Mouse (Mus musculus) left cerebral cortex, postnatal 10 days (tissue): ENCODE measurements at regions not wholly inside any gene's neighbourhood (a gene's known extent, or its start where the extent isn't known, plus 50 kb on each side); places are given as distances from the start of the nearest gene placed in this dataset.

Experiments used
- DNase-seq, 2 experiments: peaks; one replicate each; pipeline ENCODE4 v3.0.0; 2021 to 2022; ENCODE audit warnings: low spot score in 2 of 2, mixed read lengths in 1 of 2; ENCODE audit errors: extremely low spot score in 1 of 2
- intact Hi-C: fragments of 180-260 bp; cut with DNase I; formaldehyde crosslinking; loops from one replicate; pipeline ENCODE4 v1.15.1; 2025

DNA sequence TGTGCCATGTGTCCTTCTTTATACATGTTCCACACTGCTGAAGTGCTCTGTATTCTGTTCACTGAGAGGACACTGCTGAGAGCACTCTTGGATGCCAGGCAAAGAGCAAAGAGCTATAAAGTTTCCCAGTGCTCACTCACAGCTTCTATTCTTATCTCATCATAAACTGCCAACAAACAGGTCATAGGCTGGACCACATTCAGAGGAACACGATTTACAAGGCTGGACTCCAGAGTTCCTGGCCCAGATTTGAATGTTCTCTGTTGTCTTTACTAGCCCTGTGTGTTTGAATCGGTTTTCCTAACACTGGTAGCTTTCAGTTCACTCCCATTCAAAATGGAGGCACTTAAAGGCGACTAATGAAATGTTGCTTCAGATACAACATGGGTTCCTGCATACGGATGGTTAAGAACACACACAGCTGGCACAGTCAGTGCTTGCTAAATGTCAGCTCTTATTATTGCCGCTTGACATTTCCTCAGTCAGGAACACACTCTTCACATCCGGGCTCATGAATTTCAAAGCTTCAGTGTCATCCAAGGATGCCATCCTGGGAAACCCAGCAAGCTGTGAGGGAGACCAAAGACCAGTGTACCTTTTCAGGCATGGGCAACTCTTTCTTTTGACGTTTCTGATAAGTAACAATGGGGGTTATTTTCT, 1203.8 kb downstream of the Gsdmc2 start:
- intact Hi-C loops, result no loop called here
- no peak for DNase-seq

DNA sequence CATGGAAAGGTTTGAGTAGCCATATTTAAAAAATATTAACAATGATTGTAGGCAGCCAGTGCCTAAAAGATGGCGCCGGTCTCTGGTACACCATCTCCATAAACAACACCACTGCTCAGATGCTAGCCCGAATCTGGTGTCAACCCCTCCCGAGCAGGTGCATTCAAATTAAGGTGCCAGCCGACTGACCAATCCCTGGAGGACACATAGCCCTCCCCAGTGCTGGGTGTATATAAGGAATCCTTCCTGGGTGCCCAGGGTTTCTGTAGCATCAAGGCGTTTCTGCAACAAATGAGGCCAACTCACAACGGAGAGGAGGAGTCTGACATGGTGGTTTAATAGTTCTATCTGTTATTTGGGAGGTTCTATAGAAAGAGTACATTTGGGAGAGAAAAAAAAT, 1219.6 kb downstream of the Gsdmc2 start:
- no peak for DNase-seq
- intact Hi-C loops, result no loop called here

DNA sequence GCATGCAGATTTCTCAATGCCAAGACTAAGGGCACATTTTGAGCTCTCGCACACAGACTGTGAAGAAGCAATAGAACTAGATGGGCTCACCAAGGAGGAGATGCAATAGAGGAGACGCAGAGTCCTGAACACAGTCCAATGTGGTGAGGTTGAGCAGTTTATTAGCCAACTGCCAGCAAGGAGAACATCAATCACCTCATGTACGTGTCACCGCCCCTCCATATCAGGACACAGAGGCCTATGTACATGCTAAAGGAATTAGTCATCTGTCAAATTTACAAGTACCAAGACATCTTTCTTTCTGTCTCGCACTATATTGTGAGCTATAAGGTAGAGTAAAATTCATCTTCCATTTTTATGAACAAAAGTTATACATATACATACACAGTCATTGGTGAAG, 1228.9 kb downstream of the Gsdmc2 start:
- DNase-seq, result no peak
- intact Hi-C loops, result no loop called here

DNA sequence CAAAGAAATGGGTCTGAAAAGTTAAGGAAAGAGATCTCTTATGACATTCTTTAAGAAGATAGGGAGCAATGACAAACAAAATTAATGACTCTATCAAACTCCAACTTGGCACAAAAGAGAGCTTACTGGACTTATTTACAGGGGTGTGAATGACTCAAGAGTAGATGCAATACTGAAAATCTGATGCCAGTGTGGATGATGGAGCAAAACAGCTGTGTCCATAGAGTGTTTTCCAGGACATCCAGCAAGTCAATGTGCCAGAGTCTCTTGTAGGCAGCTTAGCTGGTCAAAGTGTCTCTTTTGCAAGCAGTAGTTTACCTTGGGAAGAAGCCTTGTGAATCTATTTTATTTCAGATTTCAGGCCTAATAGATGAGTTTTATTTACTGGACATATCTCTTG, 1248.2 kb downstream of the Gsdmc2 start:
- intact Hi-C loops, result no loop called here
- no peak for DNase-seq

DNA sequence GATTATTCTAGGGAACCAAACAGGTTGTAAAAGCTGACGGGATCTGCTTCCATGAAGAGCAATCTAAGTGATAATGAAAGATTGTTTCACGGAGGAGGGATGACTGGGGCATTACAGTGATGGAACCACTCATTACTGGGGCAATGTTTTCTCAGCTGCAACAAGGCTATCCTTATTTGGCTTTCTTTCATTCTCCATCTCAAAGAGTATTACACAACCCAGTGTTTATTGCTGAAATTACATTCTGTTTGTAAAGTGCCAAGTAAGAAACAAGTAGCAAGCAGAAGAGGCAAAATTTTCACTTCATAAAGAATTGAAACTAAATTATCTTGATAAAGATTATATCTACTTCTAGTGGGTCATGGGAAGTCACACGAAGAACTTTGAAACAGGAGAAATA, 1256.4 kb downstream of the Gsdmc2 start:
- intact Hi-C loops, result no loop called here
- no peak for DNase-seq

DNA sequence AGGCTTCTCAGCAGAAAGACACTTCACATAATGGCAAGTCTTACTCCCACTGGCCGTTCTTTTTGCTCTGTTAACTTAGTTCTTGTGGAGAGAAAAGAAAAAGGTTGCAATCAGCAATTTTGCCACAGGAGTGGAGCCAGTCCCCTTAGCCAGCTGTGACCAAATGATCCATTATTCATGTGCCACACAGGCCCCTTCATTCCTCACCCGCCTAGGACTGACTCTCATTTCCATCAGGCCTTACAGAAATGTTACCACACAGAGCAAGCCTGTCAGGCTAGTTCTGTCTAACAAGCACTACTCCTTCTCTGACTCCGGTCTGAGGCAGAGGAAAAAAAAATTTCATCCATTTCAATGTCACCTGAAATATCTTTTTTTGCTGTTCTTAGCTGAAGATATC, 1266.2 kb downstream of the Gsdmc2 start:
- DNase-seq, result no peak
- intact Hi-C loops, result no loop called here

DNA sequence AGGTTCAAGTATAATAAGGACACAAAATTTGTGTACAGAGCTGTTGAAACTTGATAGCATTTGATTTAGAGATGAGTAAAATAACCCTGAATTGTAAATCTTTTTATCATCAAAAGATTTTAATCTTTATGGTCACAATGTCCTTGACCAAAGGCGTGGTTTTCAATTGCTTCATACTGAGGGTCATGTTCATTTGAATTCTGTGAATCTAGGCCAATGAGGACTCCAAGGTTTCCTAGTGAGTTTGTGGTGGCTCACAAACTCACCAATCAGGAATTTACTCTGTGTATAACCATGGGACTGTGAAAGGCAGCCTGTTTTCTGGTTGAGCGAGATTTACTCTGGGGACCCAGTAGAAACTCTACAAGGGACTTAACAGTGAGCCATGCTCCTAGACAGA, 1269.2 kb downstream of the Gsdmc2 start:
- no peak for DNase-seq
- intact Hi-C loops, result no loop called here

DNA sequence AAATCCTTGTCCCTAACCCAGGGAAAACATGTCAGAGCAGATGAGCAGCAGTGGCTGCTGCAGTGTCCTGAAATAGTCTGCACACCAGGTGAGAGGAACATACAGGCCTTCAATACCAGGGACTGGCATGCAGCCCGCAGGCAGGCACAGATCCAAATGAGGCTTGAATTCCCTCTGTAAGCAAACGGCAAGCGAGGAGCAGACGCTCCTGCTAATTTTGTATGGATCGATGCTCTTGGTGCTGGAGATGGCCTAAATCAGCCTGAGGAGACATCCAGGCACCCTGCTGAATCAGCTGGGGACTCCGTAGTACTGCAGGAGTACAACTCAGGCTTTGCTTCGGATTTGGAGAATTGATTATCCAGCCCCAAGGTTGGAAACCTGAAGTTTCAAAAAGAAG, 1273.2 kb downstream of the Gsdmc2 start:
- intact Hi-C loops, result no loop called here
- peak; percentile 11 to 26 for DNase-seq

DNA sequence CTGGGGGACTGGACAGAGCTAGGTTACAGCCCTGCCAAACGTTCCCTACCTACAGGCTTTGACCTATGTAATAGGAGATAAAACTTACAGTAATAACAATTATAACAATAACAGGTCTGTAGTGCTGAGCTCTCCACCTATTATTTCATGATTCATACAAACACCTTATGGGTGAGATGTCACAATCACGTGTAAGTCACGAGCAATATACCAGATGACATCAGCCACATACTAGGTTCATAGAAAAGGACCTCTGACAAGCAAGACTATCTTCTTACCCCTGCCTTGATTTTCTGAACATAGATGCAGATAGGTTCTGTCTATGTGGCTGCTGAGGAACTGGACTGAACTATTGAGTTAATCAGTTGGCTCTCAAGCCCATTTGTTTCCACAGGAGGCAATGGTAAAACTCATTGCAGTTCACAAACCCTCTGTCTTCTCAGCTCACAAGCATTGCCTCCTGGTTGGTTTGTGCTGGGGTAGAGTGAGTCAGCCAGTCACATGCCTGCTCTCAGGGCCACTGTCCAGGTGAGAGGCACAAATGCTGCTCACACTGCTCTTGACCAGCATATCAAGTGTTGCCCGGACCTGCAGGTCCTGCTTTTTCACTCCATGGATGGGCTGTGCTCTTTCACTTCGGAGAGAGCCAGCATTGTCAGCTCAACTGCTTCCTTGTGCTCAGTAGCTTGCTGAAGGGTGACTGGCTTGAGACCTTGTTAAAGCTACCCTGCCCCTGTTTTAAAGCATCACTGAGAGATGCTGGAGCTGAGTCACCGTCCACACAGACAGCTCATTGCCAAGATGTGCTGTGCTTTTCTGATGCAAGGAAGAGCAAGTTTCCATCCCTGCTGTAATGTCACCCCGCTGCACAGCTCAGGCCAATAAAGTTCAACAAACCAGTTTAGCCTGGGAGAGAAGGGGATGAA, 1275.9 kb downstream of the Gsdmc2 start:
- no peak for DNase-seq
- intact Hi-C loops, result no loop called here

DNA sequence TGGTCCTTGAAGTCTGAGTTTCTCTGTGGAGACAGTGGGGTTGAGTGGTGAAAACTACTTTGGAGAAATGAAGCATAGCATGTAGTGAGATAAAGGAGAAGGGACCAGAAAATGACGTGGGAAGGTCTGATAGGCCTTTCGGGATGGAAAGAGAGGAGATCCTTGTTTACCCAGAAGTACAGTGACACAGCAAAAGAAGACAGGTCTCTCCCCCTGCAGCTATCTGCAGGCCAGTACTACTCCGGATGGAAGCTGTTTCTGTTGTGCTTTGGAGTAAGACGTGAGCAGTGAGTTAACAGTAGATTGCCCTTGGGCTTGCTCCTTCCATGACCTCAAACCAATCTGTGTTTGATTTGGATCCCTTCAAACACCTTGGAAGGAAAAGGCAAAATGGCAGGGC, 1277.5 kb downstream of the Gsdmc2 start:
- intact Hi-C loops, result no loop called here
- no peak for DNase-seq

DNA sequence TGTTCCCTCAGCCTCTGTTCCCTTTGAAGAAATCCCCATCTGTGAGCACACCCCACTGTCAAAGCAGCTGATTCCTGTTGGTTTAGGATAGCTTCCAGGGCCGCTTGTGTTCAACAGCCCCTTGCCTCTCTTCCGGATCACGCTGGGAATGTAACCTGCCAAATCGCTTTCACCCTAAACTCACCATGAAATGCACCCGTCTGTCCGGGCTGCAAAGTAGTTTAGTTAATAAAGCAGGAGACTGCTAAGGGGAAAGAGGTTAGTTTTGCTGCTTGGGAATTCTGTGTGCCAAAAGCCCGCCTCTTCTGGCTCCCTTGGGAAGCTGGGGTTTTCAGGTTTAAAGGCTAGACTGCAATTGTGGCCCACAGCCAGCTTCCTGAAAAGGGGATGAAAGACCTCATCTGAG, 1278.9 kb downstream of the Gsdmc2 start:
- intact Hi-C loops, result no loop called here

DNA sequence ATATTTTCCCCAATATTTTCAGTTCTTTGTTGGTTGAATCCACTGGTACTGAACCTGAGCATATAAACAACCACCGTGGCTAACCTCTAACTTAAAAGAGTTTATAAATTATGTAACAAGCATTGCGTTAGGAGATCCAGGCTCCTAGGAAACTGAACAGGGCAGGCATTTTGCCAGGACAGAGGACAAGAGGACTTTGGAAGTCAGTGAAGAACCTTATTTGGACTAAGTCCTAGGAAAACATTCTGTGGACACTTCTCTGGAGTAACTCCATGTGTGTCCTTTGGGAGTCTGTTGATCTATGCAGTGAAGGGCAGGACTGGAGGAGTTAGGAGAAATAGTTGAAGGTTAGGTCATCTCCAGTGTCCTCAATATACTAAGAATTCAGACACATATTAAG, 1311.7 kb downstream of the Gsdmc2 start:
- DNase-seq, result peak in 1 of 2 experiments; percentile 28
- intact Hi-C loops, result no loop called here

More for the DNA sequence above, 1278.9 kb downstream of the Gsdmc2 start:
- peak; percentile 17 to 65 for DNase-seq

DNA sequence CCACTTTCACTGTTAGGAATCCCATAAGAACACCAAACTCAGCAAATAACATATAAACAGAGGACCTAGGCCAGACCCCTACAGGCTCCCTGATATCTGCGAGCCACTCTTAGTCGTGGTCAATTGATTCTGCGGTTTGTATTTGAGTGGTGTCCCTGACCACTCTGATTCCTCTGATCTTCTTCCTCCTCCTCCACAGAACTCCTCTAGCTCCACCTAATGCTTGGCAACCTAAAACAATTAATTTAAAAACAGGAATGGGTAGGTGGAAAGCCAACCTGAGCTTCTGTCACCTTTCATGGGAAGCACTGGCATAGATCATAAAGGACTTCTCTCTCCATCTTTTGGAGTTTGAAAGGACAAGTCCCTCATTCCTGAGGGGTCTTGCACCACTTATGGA, 1316.0 kb downstream of the Gsdmc2 start:
- no peak for DNase-seq
- intact Hi-C loops, result no loop called here

DNA sequence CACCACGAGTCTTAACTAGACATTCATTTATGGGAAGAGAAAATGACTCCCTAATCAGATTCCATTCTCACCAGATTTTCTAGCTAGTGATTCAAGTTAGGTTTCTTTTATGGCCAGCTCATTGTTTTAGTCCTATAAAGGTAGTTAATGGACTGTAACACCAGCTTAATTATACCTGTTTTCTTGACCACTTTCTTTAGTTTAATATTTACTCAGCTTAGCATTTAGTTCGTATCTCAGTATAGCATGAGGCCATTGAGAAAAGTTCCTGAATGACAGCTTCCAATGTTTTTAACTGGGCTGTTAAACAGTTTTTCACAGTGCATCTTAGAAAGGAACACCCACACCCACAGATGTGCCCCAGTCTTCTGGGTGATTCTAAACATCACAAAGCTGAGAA, 1320.3 kb downstream of the Gsdmc2 start:
- intact Hi-C loops, result no loop called here

DNA sequence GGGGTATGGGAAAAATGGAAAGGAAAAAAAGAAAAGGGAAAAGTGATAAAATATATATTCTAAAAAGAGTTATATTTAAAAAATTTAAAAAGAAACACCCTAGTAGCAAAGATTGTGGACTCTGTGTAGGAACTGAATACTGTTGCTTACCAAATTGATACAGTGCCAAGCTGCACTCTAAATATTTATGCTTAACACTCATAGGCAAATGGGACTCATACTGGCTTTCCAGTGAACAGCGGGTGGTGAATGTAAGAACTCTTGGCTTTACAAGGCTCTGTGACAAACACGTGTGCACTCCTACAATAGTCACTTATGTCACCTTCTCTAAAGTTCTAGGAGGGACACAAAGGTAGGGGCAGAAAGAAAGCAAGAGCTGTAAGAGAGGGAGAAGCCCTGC, 1320.8 kb downstream of the Gsdmc2 start:
- intact Hi-C loops, result no loop called here
- DNase-seq, result no peak

More for the DNA sequence above, 1320.3 kb downstream of the Gsdmc2 start:
- no peak for DNase-seq

DNA sequence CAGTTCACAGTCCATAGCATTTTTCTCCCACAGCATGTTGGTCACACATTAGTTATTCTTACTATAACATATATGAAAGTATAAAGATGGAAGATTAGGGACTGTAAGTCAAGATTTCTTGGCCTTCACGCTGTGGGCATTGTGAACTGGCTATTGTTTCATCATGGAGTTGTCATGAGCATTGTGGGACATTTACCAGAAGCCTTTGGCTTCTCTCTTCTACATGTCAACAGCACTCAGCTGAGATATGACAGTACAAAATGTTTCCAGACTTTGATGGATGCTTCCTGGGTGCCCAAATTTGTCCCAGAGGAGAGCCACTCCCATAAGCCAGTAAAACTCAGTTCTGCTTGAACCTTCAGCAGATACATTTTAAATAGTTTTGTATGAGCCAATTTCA, 1331.5 kb downstream of the Gsdmc2 start:
- intact Hi-C loops, result no loop called here

DNA sequence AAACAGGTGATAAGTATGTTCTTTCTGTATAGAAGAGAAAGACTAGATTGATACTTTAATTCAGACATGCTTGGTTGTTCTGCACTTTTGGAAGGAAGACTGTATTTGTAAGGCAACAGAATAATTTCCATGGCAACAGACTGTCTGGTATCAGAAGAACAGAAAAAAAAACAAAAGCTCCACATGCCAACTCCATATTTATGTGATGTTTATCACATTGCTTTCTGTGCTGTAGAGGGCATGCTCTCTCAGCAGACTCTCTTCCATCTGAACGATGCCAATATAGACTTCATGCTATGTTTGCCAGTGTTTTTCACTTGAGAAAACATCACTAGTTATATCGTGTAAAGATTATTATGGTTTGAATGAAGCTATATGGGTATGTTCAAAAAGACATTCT, 1333.5 kb downstream of the Gsdmc2 start:
- no peak for DNase-seq
- intact Hi-C loops, result no loop called here

More for the DNA sequence above, 1331.5 kb downstream of the Gsdmc2 start:
- no peak for DNase-seq

DNA sequence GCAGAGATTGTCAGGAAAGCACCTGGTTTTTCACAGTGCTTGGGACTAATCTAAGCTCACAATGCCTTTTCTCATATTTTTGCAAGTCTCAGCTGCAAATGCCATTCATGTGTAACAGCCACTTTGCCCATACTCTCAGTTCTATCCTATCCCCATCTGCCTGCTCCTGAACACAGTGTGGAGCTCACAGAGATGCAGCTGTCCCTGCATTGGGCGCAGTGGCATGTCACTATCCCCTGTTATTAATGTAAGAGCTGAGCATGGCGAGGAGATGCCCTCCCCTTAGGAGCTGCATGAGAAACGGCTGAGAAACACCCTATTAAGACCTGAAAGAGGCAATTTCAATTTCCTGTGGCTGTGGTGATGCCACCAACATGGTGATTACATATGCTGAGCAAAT, 1341.1 kb downstream of the Gsdmc2 start:
- DNase-seq, result no peak
- intact Hi-C loops, result no loop called here

DNA sequence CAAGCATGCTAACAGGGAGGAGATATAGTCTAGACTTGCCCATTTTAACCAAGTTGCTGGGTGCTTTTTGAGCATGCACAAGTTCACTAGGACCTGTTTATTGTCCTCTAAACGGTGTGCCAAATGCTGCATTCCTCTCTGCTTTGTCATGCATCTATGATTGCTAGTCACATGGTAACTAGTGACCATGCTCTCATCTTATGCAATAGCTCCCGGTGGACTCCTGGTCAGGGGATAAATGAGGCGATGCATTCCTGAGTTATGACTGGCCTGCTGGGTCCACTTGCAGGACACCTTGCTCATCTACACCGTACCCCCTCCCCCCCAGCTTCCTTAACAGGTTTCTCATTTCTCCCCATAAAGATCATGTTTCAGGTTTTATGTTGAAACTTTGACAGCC, 1344.0 kb downstream of the Gsdmc2 start:
- no peak for DNase-seq
- intact Hi-C loops, result no loop called here

DNA sequence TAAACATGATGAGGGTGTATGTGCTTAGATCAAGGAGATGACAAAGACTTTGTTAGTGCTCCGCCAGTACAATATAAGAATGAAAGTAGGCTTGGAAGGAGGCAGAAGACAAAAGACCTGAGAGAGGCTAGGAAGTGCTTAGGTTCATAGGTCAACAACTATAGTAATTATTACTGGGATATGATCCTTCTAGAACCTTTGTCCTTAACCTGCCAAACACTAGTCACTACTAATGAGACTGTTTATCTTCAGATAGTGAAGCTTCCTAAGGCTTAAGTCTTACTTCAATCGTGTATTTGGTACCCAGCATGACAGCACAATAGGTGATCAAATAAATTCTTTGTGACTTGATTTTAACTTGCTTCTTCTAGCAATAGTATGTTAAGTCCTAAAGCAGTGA, 1344.5 kb downstream of the Gsdmc2 start:
- DNase-seq, result no peak
- intact Hi-C loops, result no loop called here
